Mouse (Mus musculus): ENCODE results near the gene H1f0. TPM values are rescaled to one million over a fixed set of nuclear protein-coding genes. Genes with fewer than 3 reads are reported as not detected.
A peak's percentile ranks its signal among the peaks of the same experiment; 100 is the strongest.

The H1f0 gene
- total RNA-seq (2021): 10 to 100 TPM; 71.8 to 76.8 TPM
- long read RNA-seq, experiment 1, transcript H1f0-201 (1 exons, 2,055 nt): major isoform, 62 of 62 reads
- long read RNA-seq, experiment 1, partial matches to known transcripts: 0 of 62 reads
- long read RNA-seq, experiment 1, other reads (novel, unspliced or antisense): 0 of 62 reads
- long read RNA-seq, experiment 2, transcript H1f0-201 (1 exons, 2,055 nt): major isoform, 73 of 73 reads
- long read RNA-seq, experiment 2, partial matches to known transcripts: 0 of 73 reads
- long read RNA-seq, experiment 2, other reads (novel, unspliced or antisense): 0 of 73 reads

DNA sequence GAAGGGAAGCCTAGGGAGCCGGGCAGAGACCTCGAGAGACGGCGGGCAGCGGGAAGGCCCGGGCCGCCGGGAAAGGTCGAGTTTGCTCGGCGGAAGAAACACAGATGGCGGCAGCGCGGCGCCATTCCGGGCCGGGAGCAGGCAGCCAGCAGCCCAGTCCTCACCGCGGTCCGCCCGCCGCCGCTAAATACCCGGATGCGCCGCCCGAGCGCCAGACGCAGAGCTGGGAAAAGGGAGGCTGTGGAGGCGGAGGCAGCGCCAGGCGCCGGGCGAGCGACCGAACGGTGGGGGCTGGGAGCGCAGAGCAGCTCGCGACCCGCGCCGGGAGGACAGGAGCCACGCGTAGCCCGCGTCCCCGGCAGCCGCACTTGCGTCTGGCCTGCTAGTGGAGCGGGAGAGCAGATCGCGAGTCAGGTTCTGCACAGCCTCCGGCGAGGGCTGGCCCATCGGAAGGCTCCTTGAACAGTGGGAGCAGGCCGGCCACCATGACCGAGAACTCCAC lies at the start of gene H1f0:
H1f0 (plus strand) TSS at position 214 of the 502 bp plus-strand sequence.
- peak; percentile 98 for DNase-seq
- peak within 1 kb of the TSS; percentile 94 for H3K4me3 ChIP-seq
- TF ChIP-seq CTCF (IDR thresholded peaks at IDR 0.05): no peak
- H3K27ac ChIP-seq: peak within 1 kb of the TSS; percentile 99
- intact Hi-C loops (cut with DNase I): no loop called here

DNA sequence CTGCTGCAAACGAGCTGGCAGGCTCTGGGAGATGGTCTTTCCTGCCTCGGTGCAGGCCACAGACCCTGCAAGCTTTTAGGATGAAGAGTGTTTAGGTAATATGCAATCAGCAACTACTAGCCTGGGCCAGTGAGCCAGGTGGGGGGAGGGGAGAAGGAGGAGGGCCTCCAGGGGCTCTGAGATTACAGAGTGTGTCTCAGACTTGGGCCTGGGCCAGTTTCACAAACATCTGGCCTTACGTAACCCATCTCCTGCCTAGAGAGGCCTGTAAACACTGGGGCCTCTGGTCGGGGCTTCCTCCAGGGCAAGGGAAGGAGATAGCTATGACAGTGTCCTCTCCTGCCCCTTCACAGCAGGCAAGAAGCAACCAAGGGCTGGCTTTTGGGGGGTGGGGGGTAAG lies 49.4 kb upstream of the H1f0 start:
- Histone ChIP-seq H3K27ac (peak overlapping the region; percentile 75), H3K4me3 (no peak overlapping the region)
- DNase-seq: peak; percentile 90
- no peak for TF ChIP-seq CTCF (IDR thresholded peaks at IDR 0.05)
- intact Hi-C loops (cut with DNase I): no loop called here

DNA sequence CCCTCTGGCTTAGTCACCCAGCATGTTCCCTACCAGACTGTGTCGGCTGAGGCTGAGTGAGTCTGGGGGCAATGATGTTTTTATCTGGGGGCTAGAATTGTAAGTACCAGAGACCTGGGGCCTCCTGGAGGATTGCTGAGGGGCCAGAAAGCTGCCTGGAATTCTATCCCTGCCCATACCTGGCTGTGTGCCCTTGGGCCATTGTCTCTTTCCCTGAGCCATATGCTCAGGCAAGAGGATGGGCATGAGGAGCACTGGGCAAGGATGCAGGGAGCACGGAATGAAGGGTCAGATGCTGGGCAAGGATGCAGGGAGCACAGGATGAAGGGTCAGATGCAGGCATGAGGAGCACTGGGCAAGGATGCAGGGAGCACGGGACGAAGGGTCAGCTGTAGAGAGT lies 48.2 kb upstream of the H1f0 start:
- TF ChIP-seq CTCF (IDR thresholded peaks at IDR 0.05): no peak
- H3K4me3 ChIP-seq: no peak overlapping the region
- intact Hi-C loops (cut with DNase I): no loop called here
- no peak overlapping the region for H3K27ac ChIP-seq
- DNase-seq: no peak

DNA sequence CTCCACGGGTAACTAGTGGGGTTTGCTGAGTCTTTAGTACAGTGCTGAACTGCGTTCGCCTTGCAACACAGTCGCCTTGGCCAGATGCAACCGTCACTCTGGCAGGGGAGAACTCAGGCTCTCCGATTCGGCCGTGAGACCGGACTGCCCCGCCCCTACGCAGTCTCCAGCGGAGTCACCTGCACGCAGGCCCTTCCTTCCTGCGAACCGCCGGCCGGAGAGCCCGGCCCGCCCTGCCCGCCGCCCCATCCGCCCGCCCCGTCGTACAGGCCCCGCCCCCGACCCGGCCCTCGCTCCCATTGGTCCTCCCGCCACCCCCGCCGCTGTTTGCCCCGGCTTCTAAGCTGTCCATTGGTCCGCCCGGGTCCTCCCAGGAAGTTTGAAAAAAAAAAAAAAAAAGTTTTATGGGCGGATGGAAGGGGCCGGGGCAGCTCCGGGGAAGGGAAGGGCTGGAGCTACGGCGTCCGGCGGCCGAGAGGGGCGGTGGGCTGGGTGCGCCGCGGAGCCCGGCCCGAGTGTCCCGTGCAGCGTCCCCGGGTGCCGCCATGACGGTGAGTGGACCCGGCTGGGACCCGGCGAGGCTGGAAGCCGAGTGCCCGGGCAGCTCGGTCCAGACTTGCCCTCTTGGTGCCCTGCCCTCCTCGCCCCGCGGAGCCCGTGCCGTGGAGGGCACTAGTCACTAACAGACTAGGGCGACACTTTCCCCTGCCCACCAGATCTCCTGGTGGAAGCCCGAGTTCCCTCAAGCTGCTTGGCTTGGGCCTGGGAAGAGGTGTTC lies 45.4 kb upstream of the H1f0 start:
- H3K4me3 ChIP-seq: peak overlapping the region; percentile 99
- intact Hi-C loops (cut with DNase I): no loop called here
- DNase-seq: peak; percentile 95
- TF ChIP-seq CTCF (IDR thresholded peaks at IDR 0.05): no peak
- peak overlapping the region; percentile 99 for H3K27ac ChIP-seq

DNA sequence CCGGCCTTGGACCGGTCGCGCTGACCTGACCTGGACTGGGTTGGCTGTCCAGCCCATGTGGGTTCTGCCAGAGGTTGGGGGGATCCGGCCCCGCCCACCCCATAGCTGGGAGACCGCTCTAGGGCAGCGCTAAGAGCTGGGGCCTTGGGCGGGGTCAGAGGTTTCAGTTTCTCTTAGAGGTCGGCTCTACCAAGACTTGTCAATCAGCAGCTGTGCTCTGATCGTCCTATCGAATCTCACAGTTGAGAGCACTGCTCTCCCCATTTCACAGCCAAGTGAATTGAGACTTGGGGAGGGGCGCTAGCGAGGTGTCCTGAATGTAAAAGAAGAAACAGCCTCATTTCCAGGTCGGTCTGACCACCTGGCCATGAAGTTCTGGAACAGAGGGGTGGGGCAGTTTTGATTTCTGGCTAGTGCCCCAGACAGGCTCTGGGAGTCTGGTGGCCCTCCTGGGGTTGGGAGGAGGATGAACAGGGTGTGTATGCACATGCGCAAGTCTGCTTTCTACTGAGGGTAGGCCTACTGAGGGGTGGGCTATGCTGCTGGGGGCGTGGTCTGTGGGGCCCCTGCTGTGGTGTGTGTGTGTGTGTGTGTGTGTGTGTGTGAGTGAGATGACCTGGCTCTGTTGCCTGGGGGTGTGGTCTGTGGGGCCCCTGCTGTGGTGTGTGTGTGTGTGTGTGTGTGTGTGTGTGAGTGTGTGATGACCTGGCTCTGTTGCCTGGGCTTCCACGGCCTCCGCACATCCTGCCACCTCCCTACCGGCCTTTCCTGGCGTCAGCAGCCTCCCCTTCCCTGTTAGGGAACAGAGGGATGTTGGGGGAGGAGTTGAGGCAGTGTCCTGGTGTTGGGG lies 44.6 kb upstream of the H1f0 start:
- H3K4me3 ChIP-seq: peak overlapping the region; percentile 99
- TF ChIP-seq CTCF (IDR thresholded peaks at IDR 0.05): no peak
- peak; percentile 79 for DNase-seq
- H3K27ac ChIP-seq: peak overlapping the region; percentile 99
- intact Hi-C loops (cut with DNase I): no loop called here

DNA sequence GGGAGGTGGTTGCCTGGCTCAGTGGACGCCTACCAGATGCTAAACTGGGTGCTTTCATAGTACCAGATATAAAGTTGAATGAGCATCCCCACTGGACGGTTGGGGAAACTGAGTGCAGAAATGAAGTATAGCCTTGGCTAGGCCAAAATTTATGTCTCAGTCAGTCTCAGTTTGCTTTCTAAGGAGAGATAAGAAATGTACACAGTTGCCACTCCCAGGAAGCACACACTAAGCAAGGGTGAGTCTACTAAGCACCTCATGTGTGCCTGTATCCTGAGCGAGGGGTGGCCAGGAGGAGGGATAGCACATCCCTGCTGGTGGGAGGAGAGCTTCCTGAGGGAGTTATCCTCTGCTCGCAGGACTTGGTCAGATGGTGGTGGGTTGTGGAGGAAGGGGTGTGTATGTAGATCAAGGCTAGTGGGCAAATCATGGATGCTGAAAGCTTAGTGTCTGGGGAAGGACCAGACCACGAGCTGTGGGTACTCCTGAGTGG lies 43.9 kb upstream of the H1f0 start:
- peak overlapping the region; percentile 99 for H3K27ac ChIP-seq
- TF ChIP-seq CTCF (IDR thresholded peaks at IDR 0.05): no peak
- DNase-seq: no peak
- H3K4me3 ChIP-seq: peak overlapping the region; percentile 99
- intact Hi-C loops (cut with DNase I): no loop called here

DNA sequence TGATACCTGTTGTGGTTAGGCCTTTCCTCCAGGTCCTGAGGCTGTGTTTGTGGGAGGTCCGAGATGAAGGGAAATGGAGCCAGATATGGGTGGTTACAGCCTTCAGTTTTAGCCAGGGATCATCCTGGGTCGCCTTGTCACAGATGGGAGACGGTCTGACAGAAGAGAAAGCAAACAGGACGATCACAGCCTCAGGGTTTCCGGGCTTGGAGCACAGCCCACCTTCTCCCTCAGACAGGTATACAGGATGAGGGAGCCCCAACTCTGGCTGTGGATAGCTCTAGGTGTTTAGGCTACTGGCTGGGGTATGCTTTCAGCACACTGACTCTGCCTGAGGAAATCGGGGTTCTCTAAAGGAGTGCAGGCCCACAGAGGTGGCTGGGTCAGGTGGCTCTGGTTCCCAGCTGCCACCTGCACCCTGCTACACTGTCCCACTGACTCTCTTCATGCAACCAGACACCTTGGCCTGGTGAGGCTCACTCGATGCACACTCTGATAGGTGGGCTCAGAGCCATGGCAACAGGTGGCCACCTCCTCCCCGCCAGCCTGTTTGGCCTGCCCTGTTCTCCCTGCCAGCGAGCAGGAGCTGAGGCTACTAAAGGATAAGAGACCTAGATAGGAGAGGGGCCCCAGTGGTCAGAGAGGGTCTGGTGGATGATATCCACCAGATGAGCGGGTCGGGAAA lies 41.6 kb upstream of the H1f0 start:
- peak overlapping the region; percentile 62 for H3K4me3 ChIP-seq
- H3K27ac ChIP-seq: peak overlapping the region; percentile 99
- intact Hi-C loops (cut with DNase I): loop anchor here (2.0 kb wide), 1 partner anchor 38 kb away; no protein-coding TSS in a partner anchor
- peak; percentile 93 for DNase-seq
- no peak for TF ChIP-seq CTCF (IDR thresholded peaks at IDR 0.05)

DNA sequence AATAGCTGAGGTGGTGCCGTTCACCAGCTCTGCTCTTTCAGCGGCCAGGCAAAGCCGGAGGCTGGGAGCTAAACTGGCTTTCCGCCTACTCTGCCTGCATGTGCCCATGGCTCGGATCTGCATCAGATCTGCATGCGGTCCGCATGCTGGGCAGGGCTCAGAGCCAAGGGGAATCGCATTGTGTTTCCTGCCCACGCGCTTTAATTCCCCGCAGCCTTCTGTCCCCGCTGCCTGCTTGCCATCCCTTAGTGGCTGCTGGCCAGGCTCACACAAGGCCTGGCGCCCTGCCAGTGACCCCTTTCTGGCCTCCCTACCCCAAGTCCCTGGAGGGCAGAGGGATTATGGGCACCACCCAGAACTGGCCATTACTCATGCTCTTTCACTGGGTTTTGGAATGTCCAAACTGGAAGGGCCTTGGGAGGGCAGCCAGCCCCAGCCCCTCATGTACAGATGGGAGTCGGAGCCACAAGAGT lies 39.7 kb upstream of the H1f0 start:
- peak overlapping the region; percentile 62 for H3K4me3 ChIP-seq
- intact Hi-C loops (cut with DNase I): no loop called here
- DNase-seq: peak; percentile 76
- H3K27ac ChIP-seq: peak overlapping the region; percentile 99
- TF ChIP-seq CTCF (IDR thresholded peaks at IDR 0.05): no peak

DNA sequence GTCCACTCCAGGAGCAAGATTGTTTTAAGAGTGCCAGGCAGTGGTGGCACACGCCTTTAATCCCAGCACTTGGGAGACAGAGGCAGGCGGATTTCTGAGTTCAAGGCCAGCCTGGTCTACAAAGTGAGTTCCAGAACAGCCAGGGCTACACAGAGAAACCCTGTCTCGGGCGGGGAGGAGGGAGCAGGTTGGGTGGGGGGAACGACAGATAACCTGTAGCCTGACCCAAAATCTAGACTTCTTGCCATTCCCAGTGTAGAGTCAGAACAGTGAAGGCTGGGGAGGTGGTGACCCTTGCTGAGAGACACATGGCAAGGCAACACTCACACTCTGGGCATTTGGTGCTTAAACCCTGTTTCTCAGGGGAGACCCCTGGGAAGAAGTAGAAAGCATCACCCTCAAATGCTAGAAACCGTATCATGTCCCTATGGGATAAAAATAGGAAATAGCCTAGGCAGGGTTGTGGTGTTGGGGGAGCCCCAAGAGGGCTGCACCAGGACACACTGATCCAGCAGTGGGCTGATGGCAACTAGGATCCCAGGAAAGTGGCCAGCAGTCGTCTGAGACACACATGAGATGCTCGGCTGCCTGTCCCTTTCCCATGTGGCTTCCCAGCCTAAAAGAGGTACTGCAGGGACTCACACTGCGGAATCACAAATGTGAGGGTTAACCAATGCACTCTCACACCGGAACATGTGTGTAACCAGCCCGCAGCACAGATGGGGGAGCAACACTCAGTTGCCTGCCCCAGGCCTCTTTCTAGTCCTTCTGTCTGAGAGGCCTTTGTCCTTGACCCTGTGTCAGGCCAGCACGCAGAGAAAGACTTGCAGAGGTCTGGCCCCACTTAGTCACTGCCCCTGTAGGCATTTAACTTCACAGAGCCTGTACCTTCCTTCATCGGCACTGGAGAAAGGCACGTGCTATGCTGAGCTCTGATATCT lies 38.8 kb upstream of the H1f0 start:
- intact Hi-C loops (cut with DNase I): no loop called here
- TF ChIP-seq CTCF (IDR thresholded peaks at IDR 0.05): no peak
- Histone ChIP-seq H3K4me3 (peak overlapping the region; percentile 62; the same call in 1 of the 2 replicates), H3K27ac (peak overlapping the region; percentile 99)
- DNase-seq: peak; percentile 75

DNA sequence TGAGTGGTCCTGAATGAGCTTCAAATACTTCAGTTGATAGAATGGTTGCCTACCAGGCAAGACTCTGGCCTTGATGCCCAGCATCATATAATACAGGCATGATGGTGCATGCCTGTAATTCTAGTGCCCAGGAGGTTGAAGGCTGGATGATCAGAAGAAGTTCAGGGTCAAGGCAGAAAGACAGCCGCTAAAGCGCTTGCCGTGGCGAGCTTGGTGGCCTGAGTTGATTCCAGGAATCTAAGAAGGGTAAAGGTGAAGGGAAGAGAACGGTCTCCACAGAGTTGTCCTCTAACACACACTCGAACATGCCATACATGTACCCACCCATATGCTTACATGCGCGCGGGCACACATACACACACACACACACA lies 38.2 kb upstream of the H1f0 start:
- no peak for DNase-seq
- intact Hi-C loops (cut with DNase I): no loop called here
- peak overlapping the region; percentile 99 for H3K27ac ChIP-seq
- no peak overlapping the region for H3K4me3 ChIP-seq
- no peak for TF ChIP-seq CTCF (IDR thresholded peaks at IDR 0.05)

Data from gastrocnemius, adult 2 months (tissue).